Mouse (Mus musculus): ENCODE data around the gene Oaz1. TPM values are rescaled to one million over a fixed set of nuclear protein-coding genes. Genes with fewer than 3 reads are reported as not detected.

Oaz1 gene
- total and polyA plus RNA-seq, 2 experiments from 2014 or later, result 1,990 to 2,460 TPM

- Histone ChIP-seq H3K36me3 (replicated peaks; ENCODE audit: control insufficient read depth, insufficient read depth, low read length) (no peaks in the 10 kb centered on the region), H3K4me3 (ENCODE audit: low read depth, low read length) (no peak overlapping the region), H3K4me2 (ENCODE audit: low read depth, low read length) (no peak overlapping the region), H3K9me3 (replicated peaks; ENCODE audit: control insufficient read depth, low read length) (no peaks in the 10 kb centered on the region), H3K4me1 (ENCODE audit: control insufficient read depth, insufficient read depth) (no peaks in the 10 kb centered on the region), H3K27me3 (ENCODE audit: control insufficient read depth, insufficient read depth, low read length) (no peaks in the 10 kb centered on the region), H3K9ac (replicated peaks; ENCODE audit: low read depth, low read length) (no peak overlapping the region), H3K27ac (ENCODE audit: low read depth) (no peak overlapping the region)
- TF ChIP-seq EP300 (IDR thresholded peaks at IDR 0.05; ENCODE audit: low read depth), result no peak
- peak; percentile 49 for TF ChIP-seq CTCF (IDR thresholded peaks at IDR 0.05; ENCODE audit: low read depth)
- WGBS, result 42% methylated on average over 2 of the region's 2 CpGs
- ATAC-seq (ENCODE audit: insufficient read depth, low read depth) (no peak), DNase-seq (ENCODE audit: low spot score) (no peak)
These were observed 4.5 kb upstream of the Oaz1 start for GRCm38 (mm10) chr10:80821991-80822390.

GRCm38 (mm10) chr10:80822528-80822927 is 3.9 kb upstream of the Oaz1 start:
- 83% methylated on average over 5 of the region's 5 CpGs for WGBS
- TF ChIP-seq EP300 (IDR thresholded peaks at IDR 0.05; ENCODE audit: low read depth) (no peak), CTCF (IDR thresholded peaks at IDR 0.05; ENCODE audit: low read depth) (no peak)

DNA sequence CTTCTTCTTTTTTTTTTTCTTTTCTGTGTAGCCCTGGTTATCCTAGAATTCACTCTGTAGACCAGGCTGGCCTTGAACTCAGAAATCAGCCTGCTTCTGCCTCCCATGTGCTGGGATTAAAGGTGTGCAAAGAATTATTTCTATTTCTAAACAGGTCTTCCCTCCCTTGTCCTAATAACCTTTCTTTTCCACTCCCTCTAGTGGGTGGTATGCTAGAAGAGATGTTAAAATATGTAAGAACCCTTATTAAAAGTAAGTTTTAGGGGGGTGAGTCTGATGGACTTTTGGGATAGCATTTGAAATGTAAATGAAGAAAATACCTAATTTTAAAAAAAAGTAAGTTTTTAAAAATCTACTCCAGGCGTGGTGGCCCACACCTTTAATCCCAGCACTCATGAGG is 3.1 kb upstream of the Oaz1 start:
- no peak overlapping the region for H3K27ac ChIP-seq (ENCODE audit: low read depth)
- peaks cover 8% of the 10 kb centered on the region for H3K4me1 ChIP-seq (ENCODE audit: control insufficient read depth, insufficient read depth)
- H3K27me3 ChIP-seq (ENCODE audit: control insufficient read depth, insufficient read depth, low read length), result no peaks in the 10 kb centered on the region
- DNase-seq (ENCODE audit: low spot score) (no peak), ATAC-seq (ENCODE audit: insufficient read depth, low read depth) (no peak)
- no peaks in the 10 kb centered on the region for H3K9me3 ChIP-seq (replicated peaks; ENCODE audit: control insufficient read depth, low read length)
- no peak for TF ChIP-seq EP300 (IDR thresholded peaks at IDR 0.05; ENCODE audit: low read depth)
- peak; percentile 21; the same call in 1 of the 2 replicates for TF ChIP-seq CTCF (IDR thresholded peaks at IDR 0.05; ENCODE audit: low read depth)
- no peak overlapping the region for H3K9ac ChIP-seq (replicated peaks; ENCODE audit: low read depth, low read length)
- H3K4me3 ChIP-seq (ENCODE audit: low read depth, low read length), result no peak overlapping the region
- 83% methylated on average over 1 of the region's 1 CpGs for WGBS
- peaks cover under 1% of the 10 kb centered on the region; the same call in 1 of the 2 replicates for H3K36me3 ChIP-seq (replicated peaks; ENCODE audit: control insufficient read depth, insufficient read depth, low read length)
- no peak overlapping the region for H3K4me2 ChIP-seq (ENCODE audit: low read depth, low read length)

More at GRCm38 (mm10) chr10:80822528-80822927, 3.9 kb upstream of the Oaz1 start:
- ATAC-seq (ENCODE audit: insufficient read depth, low read depth), result no peak
- H3K4me3 ChIP-seq (ENCODE audit: low read depth, low read length), result no peak overlapping the region
- no peak overlapping the region for H3K9ac ChIP-seq (replicated peaks; ENCODE audit: low read depth, low read length)
- H3K36me3 ChIP-seq (replicated peaks; ENCODE audit: control insufficient read depth, insufficient read depth, low read length), result no peaks in the 10 kb centered on the region
- DNase-seq (ENCODE audit: low spot score), result no peak
- peaks cover 1% of the 10 kb centered on the region for H3K4me1 ChIP-seq (ENCODE audit: control insufficient read depth, insufficient read depth)
- no peaks in the 10 kb centered on the region for H3K9me3 ChIP-seq (replicated peaks; ENCODE audit: control insufficient read depth, low read length)
- H3K4me2 ChIP-seq (ENCODE audit: low read depth, low read length), result no peak overlapping the region
- H3K27me3 ChIP-seq (ENCODE audit: control insufficient read depth, insufficient read depth, low read length), result no peaks in the 10 kb centered on the region
- H3K27ac ChIP-seq (ENCODE audit: low read depth), result no peak overlapping the region

GRCm38 (mm10) chr10:80823847-80824643 is 2.4 kb upstream of the Oaz1 start:
- peak overlapping the region; percentile 64; the same call in 1 of the 2 replicates for H3K27ac ChIP-seq (ENCODE audit: low read depth)
- H3K9me3 ChIP-seq (replicated peaks; ENCODE audit: control insufficient read depth, low read length), result no peaks in the 10 kb centered on the region
- ATAC-seq (ENCODE audit: insufficient read depth, low read depth) (no peak), DNase-seq (ENCODE audit: low spot score) (no peak)
- peaks cover 12% of the 10 kb centered on the region for H3K4me1 ChIP-seq (ENCODE audit: control insufficient read depth, insufficient read depth)
- no peak overlapping the region for H3K4me3 ChIP-seq (ENCODE audit: low read depth, low read length)
- peak overlapping the region; percentile 23; the same call in 1 of the 2 replicates for H3K4me2 ChIP-seq (ENCODE audit: low read depth, low read length)
- H3K9ac ChIP-seq (replicated peaks; ENCODE audit: low read depth, low read length), result no peak overlapping the region
- H3K27me3 ChIP-seq (ENCODE audit: control insufficient read depth, insufficient read depth, low read length), result no peaks in the 10 kb centered on the region
- H3K36me3 ChIP-seq (replicated peaks; ENCODE audit: control insufficient read depth, insufficient read depth, low read length), result peaks cover 6% of the 10 kb centered on the region
- no peak for TF ChIP-seq CTCF (IDR thresholded peaks at IDR 0.05; ENCODE audit: low read depth)
- TF ChIP-seq EP300 (IDR thresholded peaks at IDR 0.05; ENCODE audit: low read depth), result no peak
- WGBS, result 45% methylated on average over 8 of the region's 8 CpGs

- no peak overlapping the region for H3K9ac ChIP-seq (replicated peaks; ENCODE audit: low read depth, low read length)
- H3K4me2 ChIP-seq (ENCODE audit: low read depth, low read length), result no peak overlapping the region
- no peak for DNase-seq (ENCODE audit: low spot score)
- H3K36me3 ChIP-seq (replicated peaks; ENCODE audit: control insufficient read depth, insufficient read depth, low read length), result peaks cover 14% of the 10 kb centered on the region
- no peak for ATAC-seq (ENCODE audit: insufficient read depth, low read depth)
- TF ChIP-seq CTCF (IDR thresholded peaks at IDR 0.05; ENCODE audit: low read depth) (no peak), EP300 (IDR thresholded peaks at IDR 0.05; ENCODE audit: low read depth) (no peak)
- WGBS, result 68% methylated on average over 2 of the region's 2 CpGs
- no peaks in the 10 kb centered on the region for H3K27me3 ChIP-seq (ENCODE audit: control insufficient read depth, insufficient read depth, low read length)
- no peak overlapping the region for H3K4me3 ChIP-seq (ENCODE audit: low read depth, low read length)
- no peak overlapping the region; the same call in 1 of the 2 replicates for H3K27ac ChIP-seq (ENCODE audit: low read depth)
- H3K9me3 ChIP-seq (replicated peaks; ENCODE audit: control insufficient read depth, low read length), result no peaks in the 10 kb centered on the region
- H3K4me1 ChIP-seq (ENCODE audit: control insufficient read depth, insufficient read depth), result peaks cover 12% of the 10 kb centered on the region
These were observed 1.6 kb upstream of the Oaz1 start for GRCm38 (mm10) chr10:80824827-80825226.

All from heart, postnatal 0 days (tissue).